Mouse (Mus musculus) heart, embryonic 15.5 days (tissue): ENCODE results near the gene Sox30. TPM values are rescaled to one million over a fixed set of nuclear protein-coding genes. Genes with fewer than 3 reads are reported as not detected.
"Not testable (repeated sequence)": the region's sequence is repeated elsewhere in the genome, so short reads cannot be mapped to it uniquely, and the experiment has no call there.

ENCODE experiments used
- ATAC-seq: fragments of 200-750 bp; cut with Nextera tagmentation; replicated peaks from 2 replicates; pipeline ENCODE4 v1.8.0; 2017; ENCODE audit warnings: low read depth, moderate TSS enrichment; ENCODE audit not compliant: insufficient number of reproducible peaks, insufficient read depth, low FRiP score
- H3K27ac ChIP-seq: fragments of 300-500 bp; sonication (generic); 2 replicates; pipeline ENCODE4 v1.5.1; 2015; ENCODE audit warnings: mild to moderate bottlenecking, inconsistent platforms
- H3K27me3 ChIP-seq: fragments of 300-500 bp; sonication (generic); 2 replicates; pipeline ENCODE4 v1.6.1; 2015; ENCODE audit warnings: inconsistent platforms
- H3K36me3 ChIP-seq: fragments of 300-500 bp; sonication (generic); 2 replicates; pipeline ENCODE4 v1.6.1; 2015; ENCODE audit warnings: mild to moderate bottlenecking, inconsistent platforms
- H3K4me1 ChIP-seq: fragments of 300-500 bp; sonication (generic); replicated peaks from 2 replicates; pipeline ENCODE4 v1.6.1; 2015; ENCODE audit warnings: inconsistent platforms
- H3K4me2 ChIP-seq: fragments of 300-500 bp; sonication (generic); 2 replicates; pipeline ENCODE4 v1.6.1; 2015; ENCODE audit warnings: inconsistent platforms, mild to moderate bottlenecking, moderate library complexity
- H3K4me3 ChIP-seq: fragments of 300-500 bp; sonication (generic); 2 replicates; pipeline ENCODE4 v1.5.1; 2015; ENCODE audit warnings: mild to moderate bottlenecking, inconsistent platforms
- H3K9ac ChIP-seq: fragments of 300-500 bp; sonication (generic); 2 replicates; pipeline ENCODE4 v1.6.1; 2015; ENCODE audit warnings: mild to moderate bottlenecking, inconsistent platforms
- H3K9me3 ChIP-seq: fragments of 300-500 bp; sonication (generic); replicated peaks from 2 replicates; pipeline ENCODE4 v1.6.1; 2016; ENCODE audit warnings: inconsistent platforms
- whole genome bisulfite sequencing: fragments of 180-500 bp; shearing (Covaris S2); methylation state at CpG from one replicate; pipeline ENCODE4 v1.1.7; 2015; ENCODE audit warnings: mixed read lengths; 5-methylcytosine and 5-hydroxymethylcytosine counted together
- polyA plus RNA-seq: library from polyadenylated mRNA; unstranded; fragments of >200 nt; fragmentation: Nextera tagmentation; extraction: Ambion mirVana; gene quantifications from 2 replicates; pipeline ENCODE4 v1.2.1, GENCODE M21; 2015

Sox30 gene
- polyA plus RNA-seq, 1 experiment from 2014 or later = 0.20 TPM

DNA sequence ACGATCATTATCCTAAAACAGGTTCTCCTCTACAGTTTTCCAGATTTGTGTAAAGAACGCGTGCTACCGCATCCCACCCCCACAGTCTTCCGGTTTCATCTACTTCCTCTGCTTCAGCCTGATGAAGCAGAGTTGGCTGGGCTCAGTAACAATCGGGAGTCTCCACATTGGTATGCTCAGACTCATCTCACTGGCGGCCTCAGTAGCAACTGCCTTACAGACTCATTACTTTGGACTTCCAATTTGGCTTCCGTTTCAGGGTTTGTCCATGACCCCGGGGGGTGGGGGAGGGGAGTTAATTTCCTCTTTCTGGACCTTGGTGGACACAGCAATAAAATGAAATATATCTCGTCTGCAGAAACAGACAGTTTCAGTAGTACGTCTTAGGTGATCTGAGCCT is 59.2 kb downstream of the Sox30 start:
- WGBS = 51% methylated on average over 11 of the region's 11 CpGs
- Histone ChIP-seq H3K9me3 (no peaks in the 10 kb centered on the region), H3K4me2 (0 out of 2 replicates have a peak overlapping the region, but pooled peaks have one; percentile 1), H3K27me3 (no peaks in the 10 kb centered on the region), H3K9ac (no peak overlapping the region), H3K4me1 (peaks cover 3% of the 10 kb centered on the region; the same call in 1 of the 2 replicates), H3K4me3 (no peak overlapping the region), H3K36me3 (no peaks in the 10 kb centered on the region), H3K27ac (no peak overlapping the region)
- ATAC-seq = no peak

DNA sequence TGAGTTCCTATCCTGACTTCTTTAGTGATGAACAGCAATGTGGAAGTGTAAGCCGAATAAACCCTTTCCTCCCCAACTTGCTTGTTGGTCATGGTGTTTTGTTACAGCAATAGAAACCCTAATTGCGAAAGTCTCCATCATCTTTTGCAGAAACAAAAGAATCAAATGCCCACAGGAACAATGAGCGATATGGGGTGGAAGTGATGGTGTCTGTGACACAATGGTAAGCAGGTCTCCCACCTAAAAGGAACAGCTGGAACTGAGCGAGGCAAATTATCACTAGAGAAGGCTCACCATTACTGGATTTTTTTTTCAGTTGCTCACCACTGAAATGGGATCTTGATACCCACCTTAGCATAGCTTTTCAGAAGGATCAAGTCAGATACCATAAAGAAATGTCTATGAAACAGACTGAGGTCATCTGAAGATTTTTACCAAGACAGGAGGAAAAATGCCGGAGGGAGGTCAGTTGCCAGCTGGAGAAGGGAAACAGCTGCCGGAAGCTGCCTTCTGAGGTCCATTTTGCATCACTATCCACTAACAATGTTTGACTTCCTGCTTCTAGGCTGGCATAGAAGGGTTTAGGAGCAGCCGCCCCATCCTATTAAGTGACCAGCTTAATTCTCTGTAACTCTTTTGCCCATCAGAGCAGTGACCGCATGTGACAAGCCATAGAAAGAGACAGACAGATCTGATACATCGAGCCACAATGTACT is 60.9 kb downstream of the Sox30 start:
- 0 out of 2 replicates have a peak overlapping the region, but pooled peaks have one; percentile 2 for H3K27ac ChIP-seq
- WGBS = 76% methylated on average over 9 of the region's 9 CpGs
- ATAC-seq = no peak

DNA sequence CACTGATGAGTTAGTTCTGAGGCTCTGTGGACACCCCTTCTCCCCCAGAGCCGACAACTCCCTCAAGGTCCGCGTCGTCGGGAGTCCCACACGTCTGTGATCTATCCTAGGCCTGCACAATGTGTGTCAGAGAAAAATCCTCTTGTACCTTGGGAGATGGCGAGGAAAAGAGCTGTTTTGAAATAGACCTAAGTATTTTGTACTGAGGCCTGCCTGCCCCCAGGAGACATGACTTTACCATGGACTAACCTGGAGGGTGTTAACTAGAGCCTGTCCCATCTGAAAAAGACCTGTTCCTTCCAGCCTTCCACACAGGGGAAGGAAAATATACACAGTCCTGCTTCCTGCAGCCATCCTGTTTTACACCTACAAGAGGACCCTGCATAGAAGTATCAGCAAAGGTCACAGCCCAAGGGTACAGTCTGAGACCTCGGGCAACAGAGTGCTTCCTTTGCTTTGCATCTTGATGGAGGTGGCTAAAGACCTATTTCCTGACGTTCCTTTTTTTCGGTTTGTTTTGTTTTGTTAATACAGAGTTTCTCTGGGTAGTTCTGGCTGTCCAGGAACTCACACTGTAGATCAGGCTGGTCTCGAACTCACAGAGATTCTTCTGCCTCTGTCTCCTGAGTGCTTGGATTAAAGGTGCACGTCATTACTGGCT is 61.6 kb downstream of the Sox30 start:
- H3K27ac ChIP-seq = no peak overlapping the region
- 71% methylated on average over 12 of the region's 12 CpGs for WGBS
- H3K4me1 ChIP-seq = peaks cover 3% of the 10 kb centered on the region; the same call in 1 of the 2 replicates
- H3K9ac ChIP-seq = no peak overlapping the region
- H3K4me2 ChIP-seq = no peak overlapping the region
- H3K9me3 ChIP-seq = no peaks in the 10 kb centered on the region
- no peak for ATAC-seq
- no peaks in the 10 kb centered on the region for H3K27me3 ChIP-seq
- no peak overlapping the region for H3K4me3 ChIP-seq
- H3K36me3 ChIP-seq = no peaks in the 10 kb centered on the region

More for the DNA sequence above, 60.9 kb downstream of the Sox30 start:
- Histone ChIP-seq H3K9ac (no peak overlapping the region), H3K4me3 (no peak overlapping the region), H3K4me1 (peaks cover 3% of the 10 kb centered on the region; the same call in 1 of the 2 replicates), H3K9me3 (no peaks in the 10 kb centered on the region), H3K27me3 (no peaks in the 10 kb centered on the region), H3K4me2 (no peak overlapping the region), H3K36me3 (no peaks in the 10 kb centered on the region)

DNA sequence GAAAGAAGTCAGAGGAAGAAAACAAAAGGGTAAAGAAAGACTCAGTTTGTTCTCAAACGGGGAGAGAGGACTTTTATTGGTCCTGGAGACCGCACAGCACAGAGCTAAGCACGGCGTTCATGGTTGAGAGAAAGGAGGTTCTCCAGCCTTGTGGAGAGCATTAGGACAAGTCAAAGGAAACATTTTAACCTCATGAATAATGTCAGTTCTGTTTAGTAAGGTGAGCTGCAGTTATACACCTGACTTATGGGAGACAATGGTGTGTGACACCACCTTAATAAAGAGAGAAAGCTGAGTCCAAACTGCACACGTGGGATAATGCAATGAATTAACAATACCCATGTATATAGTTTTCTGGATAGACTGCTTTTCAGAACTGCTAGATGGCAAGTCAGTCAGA is 64.7 kb downstream of the Sox30 start:
- H3K27me3 ChIP-seq = no peaks in the 10 kb centered on the region
- no peak overlapping the region for H3K4me3 ChIP-seq
- no peak overlapping the region for H3K4me2 ChIP-seq
- H3K9me3 ChIP-seq = no peaks in the 10 kb centered on the region
- no peak for ATAC-seq
- no peak overlapping the region for H3K27ac ChIP-seq
- H3K36me3 ChIP-seq = no peaks in the 10 kb centered on the region
- H3K4me1 ChIP-seq = no peaks in the 10 kb centered on the region
- 85% methylated on average over 5 of the region's 5 CpGs for whole genome bisulfite sequencing
- H3K9ac ChIP-seq = no peak overlapping the region

DNA sequence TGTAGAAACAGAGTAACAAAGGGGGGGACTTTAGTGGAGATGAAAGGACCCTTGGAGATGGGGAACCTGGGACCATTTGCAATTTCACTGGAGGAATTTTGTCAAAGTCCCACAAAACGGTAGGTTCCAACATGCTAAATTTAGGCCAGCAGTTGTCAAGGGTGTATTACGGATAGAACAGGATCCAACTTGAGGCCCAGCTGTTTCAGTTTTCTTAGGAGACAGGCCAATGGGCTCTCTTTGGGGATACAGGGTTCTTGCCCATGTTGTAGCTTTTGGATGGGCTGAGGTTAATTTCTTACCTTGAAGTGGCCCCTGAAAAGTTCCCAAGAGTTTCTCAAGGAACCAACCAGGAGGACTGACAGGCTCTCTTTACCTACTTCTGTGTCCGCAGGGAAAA is 67.2 kb downstream of the Sox30 start:
- WGBS = 66% methylated on average over 3 of the region's 3 CpGs
- no peak for ATAC-seq
- H3K9ac ChIP-seq = no peak overlapping the region

DNA sequence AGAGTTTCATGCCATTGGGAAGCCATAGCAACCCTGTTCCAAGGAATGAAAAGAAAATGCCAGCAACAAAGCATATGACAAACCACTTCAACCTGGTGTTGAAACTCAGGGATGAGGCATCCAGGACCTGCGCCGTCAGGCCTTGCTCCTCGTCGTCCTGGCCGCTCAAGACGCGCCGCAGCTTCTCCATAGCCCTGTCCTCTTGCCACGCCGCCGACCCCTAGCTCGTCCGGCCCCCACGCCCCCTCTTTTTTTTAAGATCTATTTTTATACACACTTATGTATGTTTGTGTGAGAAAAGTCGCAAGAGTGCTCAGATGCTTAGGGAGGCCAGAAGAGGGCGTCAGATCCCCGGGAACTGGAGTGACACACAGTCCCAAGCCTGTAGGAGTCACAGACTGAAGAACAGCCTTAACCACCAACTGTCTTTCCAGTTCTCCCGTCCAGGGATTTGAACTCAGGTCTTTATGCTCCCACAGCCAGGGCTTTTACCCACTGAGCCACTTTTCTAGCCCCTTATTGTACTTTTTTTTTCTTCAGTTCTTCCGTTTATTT is 72.1 kb downstream of the Sox30 start, which contains the start of gene Gm12166:
Gene Gm12166, minus strand, starts transcription at position 217 of the 555 bp plus-strand sequence.
- H3K36me3 ChIP-seq, ATAC-seq, H3K9me3 ChIP-seq, H3K9ac ChIP-seq, H3K27me3 ChIP-seq, H3K27ac ChIP-seq: not testable (repeated sequence)
- Histone ChIP-seq H3K4me3 (peak within 1 kb of the TSS; percentile 36), H3K4me1 (peaks cover 17% of the 10 kb centered on the region), H3K4me2 (peak within 1 kb of the TSS; percentile 57)
- WGBS = 28% methylated on average over 19 of the region's 19 CpGs

More for the DNA sequence above, 67.2 kb downstream of the Sox30 start:
- no peaks in the 10 kb centered on the region for H3K36me3 ChIP-seq
- H3K4me1 ChIP-seq = no peaks in the 10 kb centered on the region
- no peak overlapping the region for H3K27ac ChIP-seq
- no peaks in the 10 kb centered on the region for H3K9me3 ChIP-seq
- H3K27me3 ChIP-seq = no peaks in the 10 kb centered on the region
- no peak overlapping the region for H3K4me3 ChIP-seq
- H3K4me2 ChIP-seq = no peak overlapping the region

DNA sequence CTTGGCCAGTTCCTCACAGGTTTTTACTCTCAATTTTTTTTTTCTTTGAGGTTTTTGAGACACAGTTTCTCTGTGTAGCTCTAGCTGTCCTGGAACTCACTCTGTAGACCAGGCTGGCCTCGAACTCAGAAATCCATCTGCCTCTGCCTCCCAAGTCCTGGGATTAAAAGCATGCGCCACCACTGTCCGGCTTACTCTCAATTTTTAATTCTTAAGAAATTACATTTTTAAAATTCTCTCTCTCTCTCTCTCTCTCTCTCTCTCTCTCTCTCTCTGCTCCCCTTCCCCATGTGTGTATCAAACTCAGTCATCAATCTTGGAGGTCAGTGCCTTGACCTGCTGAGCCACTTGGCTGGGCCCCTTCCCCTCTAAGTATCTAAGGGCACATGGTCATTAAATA is 73.3 kb downstream of the Sox30 start:
- H3K27ac ChIP-seq, H3K4me2 ChIP-seq, H3K27me3 ChIP-seq, H3K9me3 ChIP-seq, ATAC-seq, H3K9ac ChIP-seq, H3K36me3 ChIP-seq, H3K4me3 ChIP-seq: not testable (repeated sequence)
- WGBS = 97% methylated on average over 3 of the region's 3 CpGs
- peaks cover 17% of the 10 kb centered on the region for H3K4me1 ChIP-seq

DNA sequence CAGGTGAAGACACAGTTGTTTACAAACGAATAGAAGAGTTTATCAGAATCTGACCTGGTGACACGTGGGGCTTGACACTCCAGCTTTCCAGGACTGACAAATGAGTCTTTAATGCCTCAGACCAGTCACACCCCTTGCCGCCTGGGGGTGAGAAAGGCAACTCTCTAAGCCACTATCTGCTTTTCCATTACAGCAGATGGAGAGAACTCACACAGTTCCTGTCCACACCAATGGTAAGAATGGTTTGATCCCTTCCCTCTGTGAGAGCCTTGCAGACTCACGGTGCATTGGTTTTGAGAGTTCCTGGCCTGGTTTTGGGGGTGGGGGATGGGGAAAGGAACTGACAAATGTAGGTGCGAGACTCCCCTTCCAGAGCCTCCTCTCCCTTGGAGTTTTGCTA is 74.2 kb downstream of the Sox30 start:
- no peak for ATAC-seq
- WGBS = 34% methylated on average over 5 of the region's 5 CpGs

DNA sequence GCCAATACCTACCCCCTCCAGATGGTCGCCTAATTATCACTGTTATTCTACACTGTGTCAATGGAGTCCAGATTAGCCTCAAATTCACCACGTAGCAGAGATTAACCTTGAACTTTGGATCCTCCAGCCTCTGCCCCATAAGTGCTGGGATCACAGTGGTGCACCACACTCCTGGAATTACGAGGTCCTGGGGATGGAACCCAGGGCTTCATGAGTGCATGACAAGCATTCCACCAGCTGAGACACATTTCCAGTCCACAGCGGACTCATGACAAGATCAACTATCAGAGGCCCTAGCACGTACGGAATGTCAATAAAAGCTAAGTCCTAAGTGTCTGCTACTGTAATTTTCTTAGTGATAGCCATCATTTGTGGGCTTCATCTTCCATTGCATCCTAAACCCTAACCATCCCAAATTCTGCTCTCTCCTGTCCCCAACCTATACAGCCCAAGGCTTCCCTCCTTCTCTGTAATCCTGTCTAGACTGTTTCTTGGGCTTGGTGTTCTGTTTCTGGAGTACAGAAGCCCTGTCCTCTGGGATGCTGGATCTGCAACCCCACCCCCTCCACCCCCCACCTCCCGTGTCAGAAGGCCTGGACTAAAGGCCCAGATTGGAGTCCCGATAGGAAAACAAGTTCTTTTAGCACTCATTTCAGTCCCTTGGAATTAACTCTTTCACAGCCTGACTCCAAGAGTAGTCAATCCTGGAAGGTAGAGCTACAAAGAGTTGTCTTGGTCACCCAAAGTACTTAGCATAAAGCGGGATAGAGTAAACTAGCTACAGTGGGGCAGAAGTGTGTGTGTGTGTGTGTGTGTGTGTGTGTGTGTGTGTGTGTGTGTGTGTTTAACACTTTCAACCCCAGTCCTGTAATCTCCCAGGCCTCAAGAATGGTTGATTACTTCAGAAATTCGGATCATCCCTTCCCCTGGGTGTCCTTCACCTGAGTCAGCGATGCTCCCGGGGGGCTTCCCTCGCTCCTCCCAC is 75.1 kb downstream of the Sox30 start:
- Histone ChIP-seq H3K27me3 (no peaks in the 10 kb centered on the region), H3K4me2 (peak overlapping the region; percentile 68), H3K27ac (peak overlapping the region; percentile 96), H3K9me3 (no peaks in the 10 kb centered on the region), H3K4me1 (peaks cover 26% of the 10 kb centered on the region), H3K4me3 (peak overlapping the region; percentile 92), H3K9ac (peak overlapping the region; percentile 93), H3K36me3 (no peaks in the 10 kb centered on the region)
- 0 out of 2 replicates have a peak, but pooled peaks have one; percentile 14 for ATAC-seq
- WGBS = 18% methylated on average over 13 of the region's 13 CpGs

More for the DNA sequence above, 74.2 kb downstream of the Sox30 start:
- Histone ChIP-seq H3K27me3 (no peaks in the 10 kb centered on the region), H3K9ac (no peak overlapping the region), H3K36me3 (no peaks in the 10 kb centered on the region), H3K4me3 (no peak overlapping the region), H3K27ac (peak overlapping the region; percentile 96; the same call in 1 of the 2 replicates), H3K9me3 (no peaks in the 10 kb centered on the region), H3K4me1 (peaks cover 17% of the 10 kb centered on the region), H3K4me2 (no peak overlapping the region)

DNA sequence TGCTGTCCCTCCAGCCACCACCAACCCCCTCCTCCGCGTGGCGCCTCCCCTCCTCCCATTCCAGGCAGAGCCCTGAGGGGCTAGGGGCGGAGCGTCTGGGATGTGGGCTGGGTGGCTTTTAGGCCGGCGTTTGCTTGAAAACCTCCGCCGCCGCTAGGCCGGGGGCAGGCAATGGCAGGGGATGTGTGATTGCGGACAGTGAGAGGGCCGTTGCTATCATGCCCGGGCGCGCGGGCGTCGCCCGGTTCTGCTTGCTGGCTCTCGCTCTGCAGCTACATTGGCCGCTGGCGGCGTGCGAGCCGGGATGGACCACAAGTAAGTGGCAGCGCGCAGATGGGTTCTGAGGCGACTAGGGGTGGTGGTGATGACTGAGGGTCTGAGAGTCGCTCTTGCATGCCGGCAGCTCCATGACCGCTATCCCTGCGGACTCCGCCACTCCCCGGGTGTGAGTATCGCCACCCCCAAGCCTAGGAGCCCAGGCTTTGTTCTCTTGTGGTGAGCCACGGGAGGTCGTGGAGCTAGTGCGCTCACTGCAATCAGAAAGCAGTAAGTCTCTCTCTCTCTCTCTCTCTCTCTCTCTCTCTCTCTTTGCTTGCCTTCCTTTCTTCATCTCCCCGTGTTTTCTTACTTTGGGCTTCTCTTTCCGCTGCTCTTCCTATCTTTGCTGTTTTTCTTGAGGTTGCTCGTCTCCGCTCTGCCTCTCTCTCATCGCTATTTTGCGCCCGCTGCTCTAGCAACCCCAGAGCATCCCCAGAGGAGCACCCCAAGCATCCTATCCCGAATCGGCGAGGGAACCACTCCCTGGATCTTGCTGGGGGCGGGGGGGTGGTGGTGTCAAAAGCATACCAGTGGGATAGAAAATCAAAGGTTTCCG is 76.0 kb downstream of the Sox30 start, which contains the start of gene Adam19:
Gene Adam19, plus strand, starts transcription at position 97 of the 874 bp plus-strand sequence.
- Histone ChIP-seq H3K27ac (peak within 1 kb of the TSS; percentile 96), H3K36me3 (peaks cover 5% of the 10 kb centered on the region; the same call in 1 of the 2 replicates), H3K4me2 (peak within 1 kb of the TSS; percentile 68), H3K9me3 (no peaks in the 10 kb centered on the region), H3K4me1 (peaks cover 29% of the 10 kb centered on the region), H3K9ac (peak within 1 kb of the TSS; percentile 93), H3K27me3 (no peaks in the 10 kb centered on the region), H3K4me3 (peak within 1 kb of the TSS; percentile 92)
- peak; percentile 83 for ATAC-seq
- WGBS = under 1% methylated on average over 50 of the region's 51 CpGs
